Comparison of ENCODE assay signal across 21 mouse cellular contexts in the genomic region with DNA sequence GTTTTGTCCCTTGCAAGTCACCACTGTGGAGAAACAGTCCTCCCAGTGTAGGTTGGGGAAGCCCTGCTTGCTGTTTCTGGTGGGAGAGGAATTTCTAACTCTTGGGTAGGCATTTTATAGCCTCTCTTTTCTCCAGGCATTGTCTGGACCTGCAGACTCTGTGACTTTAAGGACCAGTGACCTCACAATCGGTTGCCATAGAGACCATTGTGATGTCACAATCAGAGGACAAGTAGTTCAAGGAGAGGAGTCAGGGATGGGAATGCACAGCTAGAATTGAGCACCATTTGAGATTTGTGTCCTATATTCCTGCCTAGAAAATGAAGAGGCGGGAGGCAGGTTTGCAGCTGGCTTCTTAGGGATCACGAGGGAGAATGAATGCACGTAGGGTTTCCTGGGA. TPM values are rescaled to one million over a fixed set of nuclear protein-coding genes. Genes with fewer than 3 reads are reported as not detected.
DNase-seq lines count a peak whose midpoint lies in the region; ATAC-seq and TF ChIP-seq lines count a peak whose summit lies in the region.
"Had no signal": no experiment of that assay in that cellular context is flagged by ENCODE, and none has a peak within 500 bp of the region (broad histone marks: within the 10 kb centered on the region; RNA-seq: fewer than 3 reads in every experiment).

No protein-coding gene starts in this region.

- H3K9ac ChIP-seq in forebrain, embryonic 12.5 days, result no peak overlapping the region
- H3K9ac ChIP-seq: hindbrain, embryonic 14.5 days had no signal

- H3K9me3 ChIP-seq in forebrain, embryonic 12.5 days, result no peaks in the 10 kb centered on the region
- H3K9me3 ChIP-seq: embryonic facial prominence, embryonic 10.5 days; heart, embryonic 10.5 days had no signal

- ATAC-seq in forebrain, embryonic 12.5 days (ENCODE audit: low FRiP score), result no peak
- ATAC-seq: forebrain, embryonic 14.5 days; inflammation-experienced regulatory T-cells, adult 6 months had no signal

- H3K4me2 ChIP-seq in forebrain, embryonic 12.5 days, result no peak overlapping the region
- H3K4me2 ChIP-seq: hindbrain, embryonic 14.5 days had no signal

- H3K27me3 ChIP-seq in testis, adult 2 months (ENCODE audit: control insufficient read depth, insufficient read depth, low read length), result no peaks in the 10 kb centered on the region
- H3K27me3 ChIP-seq in forebrain, embryonic 12.5 days, result peaks cover 24% of the 10 kb centered on the region; the same call in 1 of the 2 replicates

- H3K4me1 ChIP-seq in testis, adult 2 months (ENCODE audit: control insufficient read depth, insufficient read depth, low read length), result no peaks in the 10 kb centered on the region
- H3K4me1 ChIP-seq in forebrain, embryonic 12.5 days, result peaks cover 41% of the 10 kb centered on the region
- H3K4me1 ChIP-seq: heart, embryonic 10.5 days had no signal

- TF ChIP-seq POLR2A in testis, adult 2 months (IDR thresholded peaks at IDR 0.05; ENCODE audit: control insufficient read depth, low read depth, low read length), result no peak
- no peak for TF ChIP-seq POLR2A in brain, embryonic 14.5 days (IDR thresholded peaks at IDR 0.05; ENCODE audit: borderline replicate concordance, extremely low read depth, insufficient read depth, insufficient read length, poor library complexity, severe bottlenecking)

- peak; percentile 41 for DNase-seq in embryo, embryonic 10 days (ENCODE audit: low spot score)
- DNase-seq in embryo, embryonic 9.5 days (ENCODE audit: extremely low spot score), result no peak
- DNase-seq in testis, postnatal 10 days (ENCODE audit: low spot score), result no peak
- DNase-seq in brain, embryonic 14.5 days (ENCODE audit: low read depth), result peak; percentile 44
- no peak for DNase-seq in cerebellum, adult 9-11 months
- DNase-seq: adrenal gland, postnatal 10 days; cerebellum, adult 11 months; cerebellum, adult 8-10 months; cerebellum, postnatal 25 days; gastrocnemius, adult 2 months; gastrocnemius, postnatal 25 days; heart, postnatal 10 days; heart, postnatal 4 days had no signal

- H3K4me3 ChIP-seq in testis, adult 2 months (ENCODE audit: control insufficient read depth, low read depth, low read length), result peak overlapping the region; percentile 64
- H3K4me3 ChIP-seq in forebrain, embryonic 12.5 days (replicated peaks), result no peak overlapping the region
- H3K4me3 ChIP-seq: embryonic facial prominence, embryonic 10.5 days; gastrocnemius, adult 2 months; heart, embryonic 10.5 days had no signal

- no peak for TF ChIP-seq CTCF in testis, adult 2 months (IDR thresholded peaks at IDR 0.05; ENCODE audit: control insufficient read depth, insufficient read depth, insufficient replicate concordance, low read depth, low read length)
- no peak for TF ChIP-seq CTCF in brain, embryonic 14.5 days (IDR thresholded peaks at IDR 0.05; ENCODE audit: borderline replicate concordance, extremely low read depth, insufficient read depth, insufficient read length)

- 66% methylated on average over 4 of the region's 4 CpGs for WGBS in forebrain, embryonic 12.5 days

- peak overlapping the region; percentile 15; the same call in 1 of the 2 replicates for H3K27ac ChIP-seq in testis, adult 2 months (ENCODE audit: control insufficient read depth, insufficient read depth, low read depth, low read length)
- no peak overlapping the region for H3K27ac ChIP-seq in forebrain, embryonic 12.5 days
- H3K27ac ChIP-seq: gastrocnemius, adult 2 months; heart, embryonic 10.5 days; hindbrain, embryonic 14.5 days had no signal

- H3K36me3 ChIP-seq in testis, adult 2 months (ENCODE audit: control insufficient read depth, insufficient read depth, low read length), result no peaks in the 10 kb centered on the region
- H3K36me3 ChIP-seq in forebrain, embryonic 12.5 days (replicated peaks), result no peaks in the 10 kb centered on the region
- H3K36me3 ChIP-seq: embryonic facial prominence, embryonic 10.5 days; heart, embryonic 10.5 days had no signal

RNA-seq across cellular contexts. Expression of a gene that starts 7.3 kb away (rescaled TPM):
- 7.0 and 8.3 TPM in 2 replicates for polyA plus RNA-seq in testis, adult 2 months (2012; rRNA removed)
- polyA plus RNA-seq in brain, embryonic 14.5 days (2012; rRNA removed), result 173 and 174 TPM in 2 replicates
- 54.0 and 62.2 TPM in 2 replicates for polyA plus RNA-seq in forebrain, embryonic 12.5 days (2016; fragmentation: Nextera tagmentation; extraction: Ambion mirVana)
- polyA plus RNA-seq: C2C12 had no signal

RNA-seq across cellular contexts. Expression of a gene that starts 29.4 kb away (rescaled TPM):
- 0.94 and 1.4 TPM in 2 replicates for polyA plus RNA-seq in testis, adult 2 months (2012; rRNA removed)
- polyA plus RNA-seq in brain, embryonic 14.5 days (2012; rRNA removed), result 10.0 and 19.2 TPM in 2 replicates
- polyA plus RNA-seq in forebrain, embryonic 12.5 days (2016; fragmentation: Nextera tagmentation; extraction: Ambion mirVana), result 14.5 and 16.5 TPM in 2 replicates
- polyA plus RNA-seq: C2C12 had no signal

RNA-seq across cellular contexts. Expression of a gene that starts 59.3 kb away (rescaled TPM):
- polyA plus RNA-seq in testis, adult 2 months (2012; rRNA removed), result 24.6 and 26.7 TPM in 2 replicates
- polyA plus RNA-seq in brain, embryonic 14.5 days (2012; rRNA removed), result 64.7 and 76.0 TPM in 2 replicates
- 29.1 and 29.6 TPM in 2 replicates for polyA plus RNA-seq in forebrain, embryonic 12.5 days (2016; fragmentation: Nextera tagmentation; extraction: Ambion mirVana)

Comparison
In these comparisons a context has a peak if more than half of its experiments do, and no peak if none do; other contexts are left out.
1. DNase-seq: peak in embryo, embryonic 10 days (single experiment) and brain, embryonic 14.5 days (single experiment); none in embryo, embryonic 9.5 days (single experiment), testis, postnatal 10 days (single experiment) and cerebellum, adult 9-11 months (single experiment).